26 mouse cellular contexts compared by ENCODE assay signal in the genomic region with DNA sequence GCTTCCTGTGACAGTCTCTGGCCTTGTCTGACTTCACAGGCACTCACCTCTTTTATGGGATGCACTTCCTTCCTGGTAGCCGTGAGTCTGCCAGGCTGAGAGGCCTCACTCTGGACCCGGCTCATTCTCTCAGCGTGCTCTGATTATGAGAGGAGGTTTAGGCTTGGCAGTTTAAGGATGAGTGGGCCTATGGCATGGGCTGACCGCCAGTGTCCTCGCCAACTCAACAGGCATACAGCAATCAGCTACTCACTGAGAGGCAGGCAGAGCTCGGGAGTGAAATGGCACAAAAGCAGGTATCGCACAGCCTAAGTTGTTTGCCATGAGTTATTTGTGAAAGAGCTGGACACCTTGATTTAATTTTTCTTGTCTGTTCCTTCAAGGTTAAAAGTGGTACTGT. TPM values are rescaled to one million over a fixed set of nuclear protein-coding genes. Genes with fewer than 3 reads are reported as not detected.
A peak's percentile ranks its signal among the peaks of the same experiment; 100 is the strongest.
DNase-seq lines count a peak whose midpoint lies in the region; ATAC-seq and TF ChIP-seq lines count a peak whose summit lies in the region.
"Had no signal": no experiment of that assay in that cellular context is flagged by ENCODE, and none has a peak within 500 bp of the region (broad histone marks: within the 10 kb centered on the region; RNA-seq: fewer than 3 reads in every experiment).

No protein-coding gene starts in this region.

- H3K27ac ChIP-seq in hindbrain, postnatal 0 days, result no peak overlapping the region
- H3K27ac ChIP-seq in hindbrain, embryonic 14.5 days, result no peak overlapping the region
- H3K27ac ChIP-seq: embryonic facial prominence, embryonic 15.5 days; forebrain, embryonic 10.5 days; forebrain, embryonic 15.5 days; hindbrain, embryonic 10.5 days; hindbrain, embryonic 15.5 days had no signal

- no peaks in the 10 kb centered on the region for H3K9me3 ChIP-seq in hindbrain, postnatal 0 days (ENCODE audit: low read length)
- 0 out of 2 replicates have a peak, but pooled peaks cover 5% of the 10 kb centered on the region for H3K9me3 ChIP-seq in hindbrain, embryonic 14.5 days (ENCODE audit: control insufficient read depth, low read length)
- H3K9me3 ChIP-seq: embryonic facial prominence, embryonic 15.5 days; forebrain, embryonic 15.5 days; hindbrain, embryonic 10.5 days; hindbrain, embryonic 15.5 days had no signal

- H3K27me3 ChIP-seq in hindbrain, postnatal 0 days (ENCODE audit: insufficient read depth, low read length), result no peaks in the 10 kb centered on the region
- no peaks in the 10 kb centered on the region for H3K27me3 ChIP-seq in hindbrain, embryonic 14.5 days (ENCODE audit: control insufficient read depth, insufficient read depth, low read length)
- H3K27me3 ChIP-seq: embryonic facial prominence, embryonic 15.5 days; forebrain, embryonic 15.5 days; heart, embryonic 12.5 days; hindbrain, embryonic 15.5 days had no signal

- H3K4me3 ChIP-seq in hindbrain, postnatal 0 days (ENCODE audit: low read length), result no peak overlapping the region
- no peak overlapping the region for H3K4me3 ChIP-seq in hindbrain, embryonic 14.5 days (replicated peaks; ENCODE audit: low read length)
- H3K4me3 ChIP-seq: embryonic facial prominence, embryonic 15.5 days; erythroblast, embryonic 14.5 days; forebrain, embryonic 10.5 days; forebrain, embryonic 15.5 days; heart, embryonic 12.5 days; hindbrain, embryonic 10.5 days; hindbrain, embryonic 15.5 days had no signal

- no peak for TF ChIP-seq CTCF in hindbrain, postnatal 0 days (IDR thresholded peaks at IDR 0.05; ENCODE audit: low read depth)
- TF ChIP-seq CTCF in brain, embryonic 14.5 days (IDR thresholded peaks at IDR 0.05; ENCODE audit: borderline replicate concordance, extremely low read depth, insufficient read depth, insufficient read length), result no peak

- H3K4me2 ChIP-seq in hindbrain, postnatal 0 days (ENCODE audit: low read depth, low read length), result no peak overlapping the region
- no peak overlapping the region for H3K4me2 ChIP-seq in hindbrain, embryonic 14.5 days (replicated peaks)
- H3K4me2 ChIP-seq: embryonic facial prominence, embryonic 15.5 days; forebrain, embryonic 15.5 days; heart, embryonic 12.5 days; hindbrain, embryonic 15.5 days had no signal

- WGBS in hindbrain, postnatal 0 days, result 65% methylated on average over 7 of the region's 7 CpGs
- 84% methylated on average over 7 of the region's 7 CpGs for WGBS in hindbrain, embryonic 14.5 days

- H3K36me3 ChIP-seq in hindbrain, postnatal 0 days (ENCODE audit: insufficient read depth, low read length), result no peaks in the 10 kb centered on the region
- H3K36me3 ChIP-seq in hindbrain, embryonic 14.5 days (replicated peaks; ENCODE audit: control insufficient read depth, insufficient read depth), result no peaks in the 10 kb centered on the region
- H3K36me3 ChIP-seq: embryonic facial prominence, embryonic 15.5 days; forebrain, embryonic 10.5 days; forebrain, embryonic 15.5 days; G1E; heart, embryonic 12.5 days; hindbrain, embryonic 10.5 days; hindbrain, embryonic 15.5 days had no signal

- no peak for TF ChIP-seq POLR2A in brain, embryonic 14.5 days (IDR thresholded peaks at IDR 0.05; ENCODE audit: borderline replicate concordance, extremely low read depth, insufficient read depth, insufficient read length, poor library complexity, severe bottlenecking)

- H3K9ac ChIP-seq in hindbrain, postnatal 0 days (replicated peaks; ENCODE audit: low read length), result no peak overlapping the region
- no peak overlapping the region for H3K9ac ChIP-seq in hindbrain, embryonic 14.5 days
- H3K9ac ChIP-seq: embryonic facial prominence, embryonic 15.5 days; forebrain, embryonic 15.5 days; heart, embryonic 12.5 days; hindbrain, embryonic 15.5 days had no signal

- DNase-seq in cerebellum, postnatal 10 days, result peak; percentile 61 to 80
- no peak for DNase-seq in cerebellum, postnatal 4 days (ENCODE audit: low spot score in 2 of 2)
- peak; percentile 31 for DNase-seq in hindbrain, postnatal 0 days (ENCODE audit: low spot score)
- DNase-seq in hindbrain, embryonic 14.5 days (ENCODE audit: low spot score), result no peak
- peak; percentile 33 for DNase-seq in retina, embryonic 14.5 days (ENCODE audit: low spot score)
- DNase-seq in retina, postnatal 1 day, result no peak
- peak; percentile 23 for DNase-seq in brain, embryonic 14.5 days (ENCODE audit: low read depth)
- DNase-seq in lung, postnatal 36 days, result no peak
- DNase-seq: adrenal gland, postnatal 10 days; B cell, adult 2 months; embryo, embryonic 11 days; gastrocnemius, postnatal 10 days had no signal

- H3K4me1 ChIP-seq in hindbrain, postnatal 0 days (ENCODE audit: insufficient read depth, low read length), result no peaks in the 10 kb centered on the region
- H3K4me1 ChIP-seq in hindbrain, embryonic 14.5 days (replicated peaks; ENCODE audit: control insufficient read depth, insufficient read depth, low read length), result no peaks in the 10 kb centered on the region
- H3K4me1 ChIP-seq: embryonic facial prominence, embryonic 15.5 days; forebrain, embryonic 15.5 days; heart, embryonic 12.5 days; hindbrain, embryonic 10.5 days; hindbrain, embryonic 15.5 days had no signal

- ATAC-seq in hindbrain, postnatal 0 days, result no peak
- no peak for ATAC-seq in hindbrain, embryonic 14.5 days (ENCODE audit: low FRiP score)
- ATAC-seq: CD4-positive, CD25-positive, alpha-beta regulatory T cell, adult 4 months; forebrain, embryonic 15.5 days; inflammation-experienced regulatory T-cells, adult 6 months had no signal

RNA-seq across cellular contexts. Expression of a gene that starts 51.5 kb away (rescaled TPM):
- 9.6 TPM in 2 replicates for total RNA-seq in hindbrain, postnatal 0 days (2014; rRNA removed)
- polyA plus RNA-seq in hindbrain, postnatal 0 days (2015; fragmentation: Nextera tagmentation; extraction: Ambion mirVana), result 3.3 and 3.8 TPM in 2 replicates
- polyA plus RNA-seq in hindbrain, embryonic 14.5 days (2014; fragmentation: Nextera tagmentation; extraction: Ambion mirVana), result 3.6 and 4.9 TPM in 2 replicates
- polyA plus RNA-seq in brain, embryonic 14.5 days (2012; rRNA removed), result 3.3 and 5.0 TPM in 2 replicates
- total RNA-seq: common myeloid progenitor, adult 5-6 weeks; gastrocnemius, postnatal 10 days; gastrocnemius, postnatal 4 days; heart, adult 8-10 months; heart, postnatal 25 days had no signal
- polyA plus RNA-seq: CD4-positive, CD25-positive, alpha-beta regulatory T cell, adult 4 months; embryonic facial prominence, embryonic 15.5 days; erythroblast, embryonic 14.5 days; forebrain, embryonic 10.5 days; G1E; inflammation-experienced regulatory T-cells, adult 6 months had no signal

Comparison
In these comparisons a context has a peak if more than half of its experiments do, and no peak if none do; other contexts are left out.
1. DNase-seq: peak in cerebellum, postnatal 10 days (2 of 2), hindbrain, postnatal 0 days (single experiment), retina, embryonic 14.5 days (single experiment) and brain, embryonic 14.5 days (single experiment); none in cerebellum, postnatal 4 days (0 of 2), hindbrain, embryonic 14.5 days (single experiment), retina, postnatal 1 day (single experiment) and lung, postnatal 36 days (single experiment).